Mouse (Mus musculus): ENCODE measurements at regions not wholly inside any gene's neighbourhood (a gene's known extent, or its start where the extent isn't known, plus 50 kb on each side); places are given as distances from the start of the nearest gene placed in this dataset.

- no peak for DNase-seq
These were observed 165.1 kb upstream of the Pdcd1 start for GRCm38 (mm10) chr1:94217407-94217806.

- no peak for DNase-seq
These were observed 156.6 kb upstream of the Pdcd1 start for GRCm38 (mm10) chr1:94208929-94209328.

DNA sequence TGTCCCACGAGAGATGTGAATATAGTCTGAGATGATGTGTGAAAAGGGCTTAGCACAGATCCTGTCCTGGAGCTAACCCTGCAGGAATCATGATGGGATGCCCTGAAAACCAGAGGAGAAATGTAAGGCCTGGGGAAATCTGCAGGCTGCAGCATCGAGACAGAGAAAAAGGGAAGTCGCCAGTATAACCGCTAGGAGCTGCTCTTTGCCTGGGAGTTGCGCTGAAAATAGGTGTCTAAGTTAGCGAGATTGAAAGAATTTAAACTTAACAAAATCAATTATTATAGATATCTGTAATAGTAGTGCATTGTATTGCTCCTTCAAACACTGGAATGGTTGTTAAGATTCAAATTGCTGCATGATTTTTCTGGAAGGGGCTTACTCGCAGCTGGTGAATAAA lies 155.5 kb upstream of the Pdcd1 start:
- no peak for DNase-seq

DNA sequence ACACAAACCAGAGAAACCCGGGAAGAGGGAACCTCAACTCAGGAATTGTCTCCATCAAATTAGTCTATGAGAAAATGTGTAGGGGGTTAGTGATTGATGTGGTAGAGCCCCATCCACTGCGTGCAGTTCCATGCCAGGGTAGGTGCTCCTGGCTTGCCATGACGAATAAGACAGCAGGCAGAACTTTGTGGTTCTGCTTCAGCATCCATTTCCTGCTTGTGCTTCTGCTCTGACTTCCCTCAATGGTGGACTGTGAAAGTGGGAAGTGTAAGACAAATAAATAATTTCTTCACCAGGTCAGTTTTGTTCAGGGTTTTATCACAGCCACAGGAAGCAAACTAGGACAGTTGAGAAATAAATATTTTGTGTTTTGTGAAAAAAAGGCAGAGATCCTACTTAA lies 150.9 kb upstream of the Pdcd1 start:
- DNase-seq, result no peak

DNA sequence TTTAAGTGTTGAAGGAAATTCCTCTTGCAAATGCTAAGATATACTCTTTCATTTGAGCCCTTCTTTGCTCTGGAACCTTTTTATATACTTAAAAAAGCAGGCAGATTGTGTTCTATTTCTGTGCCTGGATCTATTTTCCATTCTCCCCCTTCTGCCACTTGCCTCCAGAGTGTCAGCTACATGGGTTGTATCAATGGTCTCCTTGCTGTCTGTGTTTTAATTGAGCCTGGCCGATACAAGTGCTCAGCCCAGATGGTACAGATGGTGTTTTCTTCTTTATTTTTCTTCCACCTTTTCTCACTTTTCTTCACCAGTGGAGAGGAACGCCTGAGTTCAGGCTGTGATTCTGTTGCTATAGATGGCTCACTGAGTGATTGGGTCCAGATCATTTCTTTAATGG lies 131.5 kb upstream of the Pdcd1 start:
- no peak for DNase-seq

DNA sequence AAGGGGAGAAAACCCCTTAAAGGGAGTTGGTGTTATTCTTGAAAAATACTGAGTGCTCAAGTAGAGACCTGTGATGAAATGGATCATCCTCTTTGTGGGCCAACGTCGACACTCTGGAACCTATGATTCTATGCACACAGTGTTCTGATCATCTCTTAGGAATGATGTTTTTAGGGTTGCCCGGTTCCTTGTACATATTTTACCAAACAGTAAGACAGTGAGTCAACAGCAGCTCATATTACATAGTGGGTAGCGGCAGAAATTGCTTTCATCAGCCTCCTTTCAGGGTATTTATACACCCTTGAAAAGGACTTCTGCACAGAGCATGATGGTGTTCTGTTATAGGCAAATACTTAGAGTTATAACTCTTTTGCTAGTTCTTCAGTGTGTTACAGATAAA lies 97.6 kb upstream of the Pdcd1 start:
- no peak for DNase-seq

- no peak for DNase-seq
These were observed 94.7 kb upstream of the Pdcd1 start for GRCm38 (mm10) chr1:94147015-94147414.

DNA sequence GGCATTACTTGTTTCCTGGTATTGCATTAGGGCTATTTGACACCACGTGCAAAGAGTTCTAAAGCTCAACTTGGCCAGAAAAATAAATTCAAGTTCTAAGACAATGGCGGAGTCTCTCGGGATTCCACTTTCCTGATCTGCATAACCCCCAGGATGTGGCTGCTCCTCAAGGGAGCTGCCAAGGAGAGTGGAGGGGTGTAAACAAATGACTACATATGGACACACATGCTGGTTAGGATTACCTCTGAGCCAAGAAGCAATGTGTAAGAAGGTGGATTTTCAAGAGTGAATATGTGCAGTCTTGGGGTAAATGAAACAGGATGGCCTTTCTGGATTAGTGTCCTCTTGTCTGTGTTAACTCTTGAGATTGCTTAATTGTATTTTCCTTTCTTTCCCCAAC lies 88.2 kb upstream of the Pdcd1 start:
- DNase-seq, result no peak

GRCm38 (mm10) chr1:94139445-94140062 lies 87.2 kb upstream of the Pdcd1 start:
- DNase-seq, result no peak

GRCm38 (mm10) chr1:94136731-94137130 lies 84.4 kb upstream of the Pdcd1 start:
- no peak for DNase-seq
